Mouse (Mus musculus) frontal cortex, postnatal 25 days (tissue): Measurements from ENCODE around the gene Pspn.

ENCODE experiments used
- DNase-seq, 2 experiments: peaks; one replicate each; pipeline ENCODE4 v3.0.0; 2022; ENCODE audit warnings: low spot score in 2 of 2

Gene Pspn

DNA sequence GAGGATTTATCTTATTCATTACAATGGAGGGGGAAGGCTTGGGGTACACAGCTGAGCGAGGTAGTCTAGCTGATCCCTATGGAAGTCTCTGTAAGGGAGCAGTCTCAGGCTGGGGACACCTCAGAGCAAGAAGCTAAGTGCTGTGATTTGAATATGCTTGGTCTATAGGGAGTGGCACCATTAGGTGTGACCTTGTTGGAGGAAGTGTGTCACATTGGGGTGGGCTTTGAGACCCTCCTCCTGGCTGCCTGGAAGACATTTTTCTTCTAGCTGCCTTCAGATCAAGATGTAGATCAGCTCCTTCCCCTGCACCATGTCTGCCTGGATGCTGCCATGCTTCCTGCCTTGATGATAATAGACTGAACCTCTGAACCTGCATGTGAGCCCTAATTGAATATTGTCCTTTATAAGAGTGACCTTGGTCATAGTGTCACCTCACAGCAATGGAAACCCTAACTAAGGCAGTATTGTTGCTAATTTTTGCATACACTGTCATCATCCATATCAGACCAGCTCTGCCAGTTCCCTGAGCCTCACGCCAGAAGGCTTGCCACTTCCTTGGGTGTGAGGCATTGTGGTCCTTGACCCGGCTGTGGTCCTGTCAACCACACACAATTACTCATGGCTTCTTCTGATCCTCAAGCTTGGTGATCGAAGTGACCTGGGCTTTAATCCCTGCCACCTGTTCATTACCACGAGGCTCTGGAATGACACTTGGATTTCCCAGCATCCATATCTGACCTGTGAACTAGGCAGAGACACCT is 37.0 kb downstream of the Pspn start:
- no peak for DNase-seq

DNA sequence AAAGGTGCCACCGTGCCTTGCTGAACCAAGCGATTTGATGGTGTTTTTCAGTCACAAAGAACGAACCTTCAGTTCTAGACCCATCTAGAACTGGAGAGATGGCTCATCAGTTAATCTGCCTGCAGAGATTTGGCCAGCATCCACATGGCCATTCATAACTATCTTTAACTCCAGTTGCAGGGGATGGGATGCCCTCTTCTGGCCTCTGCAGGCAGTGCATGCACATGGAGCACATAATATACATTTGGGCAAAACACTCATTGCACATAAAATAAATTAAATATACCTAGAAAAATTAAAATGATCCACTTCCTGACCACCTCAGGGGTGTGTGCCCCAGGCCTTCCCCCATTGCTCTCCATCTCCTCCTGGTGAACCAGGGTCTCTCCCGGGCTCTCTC is 37.9 kb downstream of the Pspn start:
- DNase-seq = no peak

DNA sequence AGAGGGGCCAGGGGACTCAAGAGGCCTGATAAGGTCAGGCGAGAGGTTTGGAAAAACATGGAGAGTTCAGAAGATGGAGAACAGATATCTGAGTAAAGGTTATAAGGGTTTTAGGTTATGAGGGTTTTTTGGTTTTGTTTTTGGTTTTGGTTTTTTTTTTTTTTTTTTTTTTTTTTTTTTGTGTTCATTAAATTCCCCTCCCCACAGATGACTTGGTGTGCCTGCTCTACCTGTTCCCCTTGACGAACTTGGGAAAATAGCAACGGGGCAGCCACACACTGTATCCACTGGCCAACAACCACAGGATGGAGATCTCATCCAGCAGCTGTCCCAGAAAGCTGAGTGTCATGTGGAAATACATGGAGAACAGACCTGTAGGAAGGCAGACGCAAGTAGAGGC is 41.2 kb downstream of the Pspn start:
- no peak for DNase-seq

DNA sequence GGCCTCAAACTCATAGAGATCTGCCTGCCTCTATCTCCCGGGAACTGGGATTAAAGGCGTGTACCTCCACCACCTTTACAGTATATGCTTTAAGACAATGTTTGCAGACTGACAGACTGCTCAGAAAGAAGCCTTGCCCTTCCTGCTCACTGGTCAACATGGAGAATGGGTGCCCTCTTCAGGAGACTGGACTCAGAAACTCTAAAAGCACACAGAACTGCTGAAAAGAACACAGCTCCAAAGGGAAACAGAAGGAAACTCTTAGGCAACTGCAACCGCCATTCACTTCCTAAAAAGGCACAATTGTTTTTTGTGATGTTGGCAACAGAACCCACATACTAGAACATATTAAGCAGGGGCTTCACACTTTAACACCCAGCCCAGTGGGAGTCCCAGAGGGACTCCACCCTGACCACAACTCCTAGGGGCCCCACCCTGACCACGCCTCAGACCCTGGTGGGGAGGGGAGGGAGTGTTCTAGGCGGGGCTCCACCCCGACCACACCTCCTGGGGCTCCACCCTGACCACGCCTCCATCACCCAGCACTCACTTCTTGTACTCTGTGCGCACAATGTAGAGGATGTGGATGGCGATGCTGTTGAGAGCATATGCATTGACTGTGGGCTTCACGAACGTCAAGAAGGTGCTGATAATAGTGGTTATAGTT is 41.9 kb downstream of the Pspn start:
- DNase-seq = no peak

DNA sequence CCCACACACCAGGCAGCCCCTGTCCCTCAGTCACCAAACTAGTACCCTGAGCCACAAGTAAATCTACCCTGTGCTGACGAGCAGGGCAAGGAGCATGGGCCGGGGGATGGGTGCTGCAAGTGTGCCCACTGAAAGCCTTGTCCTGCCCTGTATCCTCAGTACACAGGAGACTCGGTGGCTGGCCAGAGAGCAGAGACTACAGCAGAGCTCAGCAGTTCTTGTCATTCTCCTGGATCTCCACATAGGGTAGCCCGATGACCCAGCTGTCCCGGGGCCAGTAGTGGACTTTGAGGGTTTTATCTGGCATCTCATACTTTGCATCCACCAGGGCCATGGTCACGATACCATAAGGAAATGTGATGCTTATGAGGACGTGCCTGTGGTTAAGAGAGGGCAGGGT is 44.9 kb downstream of the Pspn start:
- no peak for DNase-seq

DNA sequence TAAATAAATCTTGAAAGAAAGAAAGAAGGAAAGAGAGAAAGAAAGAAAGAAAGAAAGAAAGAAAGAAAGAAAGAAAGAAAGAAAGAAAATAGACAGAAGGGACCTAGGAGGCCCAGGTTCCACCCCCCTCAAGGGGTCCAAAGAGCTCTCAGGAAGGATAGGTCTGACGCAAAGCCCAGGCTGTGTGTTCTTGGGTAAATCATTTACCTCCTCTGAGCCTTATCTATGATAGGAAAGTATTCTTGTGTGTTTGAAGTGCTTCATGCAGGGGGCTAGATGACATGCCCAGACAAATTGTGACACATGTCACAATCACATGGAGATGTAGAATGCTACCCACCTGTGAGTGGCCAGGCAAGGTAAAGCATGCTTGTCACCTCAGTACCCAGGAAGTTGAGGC is 47.2 kb downstream of the Pspn start:
- DNase-seq = no peak

DNA sequence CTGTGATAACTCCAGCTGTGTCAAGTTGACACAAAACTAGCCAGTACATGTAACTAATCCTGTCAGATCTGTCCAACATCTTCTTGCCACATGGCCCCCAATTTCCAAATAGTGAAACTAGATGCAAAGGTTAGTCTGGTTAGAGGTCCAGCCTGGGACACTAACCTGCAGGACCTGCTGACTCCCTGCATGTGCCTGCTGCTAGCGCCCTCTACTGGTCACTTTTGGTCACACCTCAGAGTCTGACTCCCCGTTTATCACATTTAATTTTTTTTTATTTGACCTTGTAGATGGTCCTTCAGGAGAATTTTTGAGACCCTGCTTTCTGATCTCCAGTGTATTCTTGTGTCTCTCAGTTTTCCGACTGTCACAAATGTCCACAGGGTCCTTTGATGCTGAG is 48.9 kb downstream of the Pspn start:
- no peak for DNase-seq
